Mouse (Mus musculus): ENCODE measurements around the gene Zfp62.

- TF ChIP-seq MXI1 (IDR thresholded peaks at IDR 0.05; ENCODE audit: low read depth, low read length) (no peak), RAD21 (IDR thresholded peaks at IDR 0.05; ENCODE audit: low read depth, low read length) (no peak), MEF2A (IDR thresholded peaks at IDR 0.05; ENCODE audit: extremely low read depth, insufficient replicate concordance, low read depth, low read length, poor library complexity, severe bottlenecking) (no peak), USF1 (IDR thresholded peaks at IDR 0.05; ENCODE audit: low read depth, low read length) (no peak), GATA1 (IDR thresholded peaks at IDR 0.05; ENCODE audit: low read depth, low read length) (no peak), CHD2 (IDR thresholded peaks at IDR 0.05; ENCODE audit: low read length) (no peak), ZKSCAN1 (IDR thresholded peaks at IDR 0.05; ENCODE audit: low read depth, low read length) (no peak), MYC (IDR thresholded peaks at IDR 0.05; ENCODE audit: low read depth, low read length) (no peak), MAX (IDR thresholded peaks at IDR 0.05; ENCODE audit: low read length) (no peak), EP300 (IDR thresholded peaks at IDR 0.05; ENCODE audit: low read depth in 1 of 2, low read length in 2 of 2) (no peak)
Observed at GRCm38 (mm10) chr11:49213505-49213904, 10.4 kb downstream of the Zfp62 start.
